Mouse (Mus musculus) left cerebral cortex, postnatal 14 days (tissue): ENCODE data around the gene Mmaa. TPM values are rescaled to one million over a fixed set of nuclear protein-coding genes. Genes with fewer than 3 reads are reported as not detected.

Experiments used
- DNase-seq, 2 experiments: peaks; one replicate each; pipeline ENCODE4 v3.0.0; 2021 to 2022; ENCODE audit warnings: low spot score in 2 of 2, mixed read lengths in 1 of 2
- intact Hi-C: fragments of 180-260 bp; cut with DNase I; formaldehyde crosslinking; loops from one replicate; pipeline ENCODE4 v1.15.1; 2025
- long read RNA-seq, 2 experiments: library from polyadenylated mRNA; stranded (forward); transcript quantifications; one replicate each; pipeline ENCODE4 v2.0.0; 2021
- total RNA-seq, 2 experiments: library from RNA; stranded (reverse); gene quantifications; 2 replicates each; pipeline ENCODE4 v1.2.3; 2021

Mmaa gene
- 10 to 100 TPM; 22.1 to 24.2 TPM for total RNA-seq
- long read RNA-seq, experiment 1, full-length matches to known transcripts: 3 of 24 reads
- long read RNA-seq, experiment 1, partial matches to known transcripts: 10 of 24 reads
- long read RNA-seq, experiment 1, other reads (novel, unspliced or antisense): 11 of 24 reads
- long read RNA-seq, experiment 2, full-length matches to known transcripts: 10 of 21 reads
- long read RNA-seq, experiment 2, partial matches to known transcripts: 8 of 21 reads
- long read RNA-seq, experiment 2, other reads (novel, unspliced or antisense): 3 of 21 reads

- intact Hi-C loops: loop anchor here (2.0 to 5.0 kb wide), 5 partner anchors 53 to 1227 kb away; partner anchors contain the start of genes Smad1 and Zfp827
- DNase-seq: peak; percentile 95 to 96
Observed at GRCm38 (mm10) chr8:79294610-79295275, at the start of gene Mmaa. Gene Mmaa, minus strand, starts transcription at chr8:79294937.

- intact Hi-C loops: no loop called here
- no peak for DNase-seq
Observed at GRCm38 (mm10) chr8:79341236-79341635, 46.5 kb upstream of the Mmaa start.

- intact Hi-C loops: loop anchor here (10.0 kb wide), 1 partner anchor 155 kb away; no protein-coding TSS in a partner anchor
- peak in 1 of 2 experiments; percentile 41 for DNase-seq
Observed at GRCm38 (mm10) chr8:79339555-79339954, 44.8 kb upstream of the Mmaa start.

GRCm38 (mm10) chr8:79338619-79339018 is 43.9 kb upstream of the Mmaa start:
- no peak for DNase-seq

GRCm38 (mm10) chr8:79332109-79332900 is 37.6 kb upstream of the Mmaa start:
- intact Hi-C loops: loop anchor here (10.0 kb wide), 1 partner anchor 162 kb away; no protein-coding TSS in a partner anchor
- no peak for DNase-seq

More at GRCm38 (mm10) chr8:79338619-79339018, 43.9 kb upstream of the Mmaa start:
- intact Hi-C loops: loop anchor here (10.0 kb wide), 1 partner anchor 156 kb away; no protein-coding TSS in a partner anchor

GRCm38 (mm10) chr8:79331571-79331970 is 36.8 kb upstream of the Mmaa start:
- intact Hi-C loops: loop anchor here (10.0 kb wide), 1 partner anchor 163 kb away; no protein-coding TSS in a partner anchor
- no peak for DNase-seq

- DNase-seq: no peak
- intact Hi-C loops: loop anchor here (10.0 kb wide), 1 partner anchor 164 kb away; no protein-coding TSS in a partner anchor
Observed at GRCm38 (mm10) chr8:79331017-79331416, 36.3 kb upstream of the Mmaa start.

GRCm38 (mm10) chr8:79329735-79330134 is 35.0 kb upstream of the Mmaa start:
- intact Hi-C loops: loop anchor here (10.0 kb wide), 1 partner anchor 165 kb away; no protein-coding TSS in a partner anchor

GRCm38 (mm10) chr8:79329182-79329581 is 34.4 kb upstream of the Mmaa start:
- intact Hi-C loops: no loop called here
- no peak for DNase-seq

More at GRCm38 (mm10) chr8:79329735-79330134, 35.0 kb upstream of the Mmaa start:
- DNase-seq: no peak

GRCm38 (mm10) chr8:79325510-79325909 is 30.8 kb upstream of the Mmaa start:
- no peak for DNase-seq
- intact Hi-C loops: no loop called here

- intact Hi-C loops: no loop called here
- no peak for DNase-seq
Observed at GRCm38 (mm10) chr8:79324928-79325327, 30.2 kb upstream of the Mmaa start.

GRCm38 (mm10) chr8:79324036-79324435 is 29.3 kb upstream of the Mmaa start:
- intact Hi-C loops: no loop called here
- DNase-seq: no peak

- intact Hi-C loops: no loop called here
- DNase-seq: no peak
Observed at GRCm38 (mm10) chr8:79323121-79323520, 28.4 kb upstream of the Mmaa start.

GRCm38 (mm10) chr8:79310801-79311200 is 16.1 kb upstream of the Mmaa start:
- intact Hi-C loops: no loop called here
- DNase-seq: no peak

GRCm38 (mm10) chr8:79305941-79306340 is 11.2 kb upstream of the Mmaa start:
- intact Hi-C loops: no loop called here
- no peak for DNase-seq

- intact Hi-C loops: no loop called here
- DNase-seq: no peak
Observed at GRCm38 (mm10) chr8:79301548-79301947, 6.8 kb upstream of the Mmaa start.

- DNase-seq: no peak
- intact Hi-C loops: loop anchor here (5.0 kb wide), 2 partner anchors 48 to 188 kb away; no protein-coding TSS in a partner anchor
Observed at GRCm38 (mm10) chr8:79299704-79300103, 5.0 kb upstream of the Mmaa start.

- peak; percentile 70 to 74 for DNase-seq
- intact Hi-C loops: loop anchor here (2.0 to 5.0 kb wide), 3 partner anchors 50 to 287 kb away; no protein-coding TSS in a partner anchor
Observed at GRCm38 (mm10) chr8:79297763-79298162, 3.0 kb upstream of the Mmaa start.
